14 mouse cellular contexts compared by ENCODE assay signal in the genomic region with DNA sequence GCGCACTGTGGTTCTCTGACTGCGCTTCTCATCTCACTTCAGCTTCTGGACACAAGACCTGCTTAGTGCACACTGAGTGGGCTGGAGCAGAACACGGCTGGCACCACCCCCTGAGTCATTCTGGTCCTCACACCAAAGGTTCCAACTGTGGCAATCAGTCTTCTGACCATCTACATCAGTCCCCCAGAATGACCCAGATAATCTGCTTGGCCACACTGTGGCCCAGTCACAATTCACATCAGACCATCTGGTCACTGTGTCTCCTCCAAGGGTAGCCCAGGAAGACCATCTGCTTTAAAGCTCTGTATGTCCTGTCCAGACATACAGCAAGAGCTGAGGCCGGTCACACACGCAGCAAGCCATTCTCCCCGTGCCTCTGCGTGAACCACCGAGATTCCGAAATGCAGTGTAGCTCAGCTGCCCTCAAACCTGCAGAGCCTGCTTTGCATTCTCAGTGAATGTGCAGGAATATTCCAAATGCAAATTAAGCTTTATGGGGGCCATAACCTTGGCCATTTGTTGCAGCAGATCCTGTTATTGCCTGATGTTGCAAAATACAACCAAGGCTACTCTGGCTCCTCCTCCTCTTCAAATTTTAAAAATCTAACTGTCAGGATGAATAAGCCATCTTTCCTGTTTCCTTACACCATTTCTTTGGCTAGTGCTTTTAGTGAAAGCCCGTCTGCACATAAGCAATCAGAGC.
DNase-seq lines count a peak whose midpoint lies in the region; ATAC-seq and TF ChIP-seq lines count a peak whose summit lies in the region.
"Had no signal": no experiment of that assay in that cellular context is flagged by ENCODE, and none has a peak within 500 bp of the region (broad histone marks: within the 10 kb centered on the region; RNA-seq: fewer than 3 reads in every experiment).

No protein-coding gene starts in this region.

- WGBS in kidney, postnatal 0 days, result 62% methylated on average over 10 of the region's 10 CpGs
- 60% methylated on average over 10 of the region's 10 CpGs for WGBS in kidney, embryonic 15.5 days
- WGBS in heart, adult 2 months, result 89% methylated on average over 10 of the region's 10 CpGs

- H3K4me2 ChIP-seq in kidney, postnatal 0 days (ENCODE audit: low read length), result no peak overlapping the region
- H3K4me2 ChIP-seq in kidney, embryonic 15.5 days, result no peak overlapping the region
- no peak overlapping the region for H3K4me2 ChIP-seq in myocyte (ENCODE audit: low read depth)
- H3K4me2 ChIP-seq: embryonic facial prominence, embryonic 15.5 days; hindbrain, embryonic 14.5 days; liver, embryonic 12.5 days; lung, embryonic 15.5 days; neural tube, embryonic 12.5 days had no signal

- no peaks in the 10 kb centered on the region for H3K4me1 ChIP-seq in kidney, postnatal 0 days (replicated peaks; ENCODE audit: insufficient read depth, low read length)
- H3K4me1 ChIP-seq in kidney, embryonic 15.5 days, result peaks cover 9% of the 10 kb centered on the region
- H3K4me1 ChIP-seq in heart, adult 2 months (ENCODE audit: control insufficient read depth, insufficient read depth, low read length), result no peaks in the 10 kb centered on the region
- H3K4me1 ChIP-seq: embryonic facial prominence, embryonic 15.5 days; liver, embryonic 12.5 days; lung, embryonic 15.5 days; neural tube, embryonic 12.5 days had no signal

- H3K79me2 ChIP-seq in myocyte (ENCODE audit: control insufficient read depth, insufficient read depth), result no peaks in the 10 kb centered on the region
- H3K79me2 ChIP-seq in heart, adult 2 months (replicated peaks; ENCODE audit: control insufficient read depth, insufficient read depth, low read length), result no peaks in the 10 kb centered on the region

- TF ChIP-seq CTCF in kidney, postnatal 0 days (IDR thresholded peaks at IDR 0.05; ENCODE audit: low read depth), result no peak
- no peak for TF ChIP-seq CTCF in heart, adult 2 months (IDR thresholded peaks at IDR 0.05)

- peak; percentile 35 for DNase-seq in kidney, postnatal 0 days (ENCODE audit: low spot score)
- DNase-seq in adrenal gland, postnatal 36 days, result peak; percentile 49 to 72
- peak; percentile 78 for DNase-seq in cerebellum, adult 8-10 months
- DNase-seq in embryo, embryonic 10.5 days (ENCODE audit: low spot score), result no peak
- no peak for DNase-seq in heart, adult 2 months

- no peak overlapping the region for H3K9ac ChIP-seq in kidney, postnatal 0 days (ENCODE audit: low read depth, low read length)
- no peak overlapping the region for H3K9ac ChIP-seq in kidney, embryonic 15.5 days
- no peak overlapping the region for H3K9ac ChIP-seq in heart, adult 2 months (ENCODE audit: low read depth, low read length)
- H3K9ac ChIP-seq: embryonic facial prominence, embryonic 15.5 days; hindbrain, embryonic 14.5 days; liver, embryonic 12.5 days; lung, embryonic 15.5 days; neural tube, embryonic 12.5 days had no signal

- H3K27me3 ChIP-seq in kidney, postnatal 0 days (ENCODE audit: insufficient read depth, low read length), result no peaks in the 10 kb centered on the region
- H3K27me3 ChIP-seq in kidney, embryonic 15.5 days, result no peaks in the 10 kb centered on the region
- no peaks in the 10 kb centered on the region for H3K27me3 ChIP-seq in myocyte (ENCODE audit: control insufficient read depth, insufficient read depth, insufficient read length)
- H3K27me3 ChIP-seq in heart, adult 2 months (ENCODE audit: control insufficient read depth, insufficient read depth, low read length), result no peaks in the 10 kb centered on the region
- H3K27me3 ChIP-seq: embryonic facial prominence, embryonic 15.5 days; liver, embryonic 12.5 days; lung, embryonic 15.5 days; neural tube, embryonic 12.5 days had no signal

- no peak overlapping the region for H3ac ChIP-seq in myocyte (ENCODE audit: control insufficient read depth, insufficient read length)

- no peak overlapping the region for H3K4me3 ChIP-seq in kidney, postnatal 0 days (replicated peaks; ENCODE audit: low read depth, low read length)
- no peak overlapping the region for H3K4me3 ChIP-seq in kidney, embryonic 15.5 days (replicated peaks)
- H3K4me3 ChIP-seq in myocyte, result no peak overlapping the region
- no peak overlapping the region for H3K4me3 ChIP-seq in heart, adult 2 months
- H3K4me3 ChIP-seq: embryonic facial prominence, embryonic 15.5 days; liver, embryonic 12.5 days; lung, embryonic 15.5 days; megakaryocyte, embryonic 14.5 days; neural tube, embryonic 12.5 days had no signal

- intact Hi-C loops in heart, adult 2 months (cut with DNase I), result loop anchor here (10.0 kb wide), 1 partner anchor 130 kb away; no protein-coding TSS in a partner anchor

- TF ChIP-seq POLR2A in myocyte (IDR thresholded peaks at IDR 0.05; ENCODE audit: insufficient read length, low read depth), result no peak
- no peak for TF ChIP-seq POLR2A in heart, adult 2 months (IDR thresholded peaks at IDR 0.05; ENCODE audit: insufficient read depth, low read depth, low read length)

- H3K36me3 ChIP-seq in kidney, postnatal 0 days (ENCODE audit: insufficient read depth, low read length), result no peaks in the 10 kb centered on the region
- no peaks in the 10 kb centered on the region for H3K36me3 ChIP-seq in kidney, embryonic 15.5 days
- no peaks in the 10 kb centered on the region for H3K36me3 ChIP-seq in myocyte (ENCODE audit: control insufficient read depth, insufficient read depth)
- H3K36me3 ChIP-seq in heart, adult 2 months (ENCODE audit: control insufficient read depth, insufficient read depth, low read length), result no peaks in the 10 kb centered on the region
- H3K36me3 ChIP-seq: embryonic facial prominence, embryonic 15.5 days; liver, embryonic 12.5 days; lung, embryonic 15.5 days; neural tube, embryonic 12.5 days had no signal

- H3K9me3 ChIP-seq in kidney, postnatal 0 days (replicated peaks; ENCODE audit: low read length), result no peaks in the 10 kb centered on the region
- peaks cover 3% of the 10 kb centered on the region; the same call in 1 of the 2 replicates for H3K9me3 ChIP-seq in kidney, embryonic 15.5 days (replicated peaks)
- H3K9me3 ChIP-seq: liver, embryonic 12.5 days; lung, embryonic 15.5 days had no signal

- ATAC-seq in kidney, postnatal 0 days (replicated peaks; ENCODE audit: low FRiP score, low read depth), result no peak
- no peak for ATAC-seq in kidney, embryonic 15.5 days (replicated peaks; ENCODE audit: low FRiP score)
- ATAC-seq: CD4-positive, CD25-positive, alpha-beta regulatory T cell, adult 4 months; liver, embryonic 12.5 days had no signal

- no peak overlapping the region for H3K27ac ChIP-seq in kidney, postnatal 0 days
- no peak overlapping the region for H3K27ac ChIP-seq in kidney, embryonic 15.5 days
- H3K27ac ChIP-seq in heart, adult 2 months, result no peak overlapping the region
- H3K27ac ChIP-seq: embryonic facial prominence, embryonic 15.5 days; hindbrain, embryonic 14.5 days; liver, embryonic 12.5 days; lung, embryonic 15.5 days; neural tube, embryonic 12.5 days had no signal

- TF ChIP-seq EP300 in heart, adult 2 months (IDR thresholded peaks at IDR 0.05; ENCODE audit: insufficient read depth, low read depth, low read length), result no peak

TF ChIP-seq in myocyte, 11 proteins besides CTCF, POLR2A, EP300 and RAD21:
- no peak for TF ChIP-seq E2F4 (IDR thresholded peaks at IDR 0.05; ENCODE audit: insufficient read depth)
- peak; percentile 72; the same call in 1 of the 2 replicates for TF ChIP-seq CEBPB (IDR thresholded peaks at IDR 0.05; ENCODE audit: insufficient read depth, poor library complexity, severe bottlenecking)
- TF ChIP-seq MAX (IDR thresholded peaks at IDR 0.05; ENCODE audit: low read depth), result no peak
- TF ChIP-seq TCF3 (IDR thresholded peaks at IDR 0.05; ENCODE audit: insufficient read length, low read depth), result no peak
- TF ChIP-seq REST (IDR thresholded peaks at IDR 0.05; ENCODE audit: insufficient read depth, insufficient read length), result no peak
- no peak for TF ChIP-seq MYOD1 (IDR thresholded peaks at IDR 0.05; ENCODE audit: control insufficient read depth in 1 of 3, insufficient read length in 2 of 3, low read depth in 2 of 3)
- TF ChIP-seq MYOG (IDR thresholded peaks at IDR 0.05; ENCODE audit: control insufficient read depth in 1 of 3, insufficient read depth in 1 of 3, insufficient read length in 2 of 3, low read depth in 2 of 3), result no peak
- no peak for TF ChIP-seq TCF12 (IDR thresholded peaks at IDR 0.05; ENCODE audit: insufficient read depth, poor library complexity, severe bottlenecking)
TF ChIP-seq in myocyte: peak in this region for 1.

Comparison
In these comparisons a context has a peak if more than half of its experiments do, and no peak if none do; other contexts are left out.
1. DNase-seq: peak in kidney, postnatal 0 days (single experiment), adrenal gland, postnatal 36 days (2 of 2) and cerebellum, adult 8-10 months (single experiment); none in embryo, embryonic 10.5 days (single experiment) and heart, adult 2 months (0 of 2).